In the genomic region with DNA sequence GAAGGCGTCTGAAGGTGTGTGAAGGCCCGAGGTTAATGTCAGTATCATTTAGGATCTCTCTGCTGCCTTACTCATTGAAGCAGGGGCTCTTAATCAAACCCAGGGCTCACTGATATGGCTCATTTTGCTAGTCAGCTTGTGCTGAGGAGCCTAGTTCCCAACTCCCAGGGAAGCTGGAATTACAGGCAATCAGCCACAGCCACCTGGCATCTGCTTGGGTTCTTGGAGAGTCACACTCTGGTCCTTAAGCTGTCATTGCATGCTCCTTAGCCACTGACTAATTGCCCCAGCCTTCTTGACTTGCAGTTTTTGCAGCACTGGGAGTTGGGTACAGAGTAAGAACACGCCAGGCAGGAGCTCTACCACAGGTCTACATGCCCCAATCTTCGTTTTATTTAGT, we compare ENCODE assay signal across 20 mouse cellular contexts. TPM values are rescaled to one million over a fixed set of nuclear protein-coding genes. Genes with fewer than 3 reads are reported as not detected.
"Had no signal": no experiment of that assay in that cellular context is flagged by ENCODE, and none has a peak within 500 bp of the region (broad histone marks: within the 10 kb centered on the region; RNA-seq: fewer than 3 reads in every experiment).

No protein-coding gene starts in this region.

- H3K27me3 ChIP-seq: kidney, embryonic 15.5 days; limb, embryonic 13.5 days; midbrain, embryonic 15.5 days had no signal

- H3K9ac ChIP-seq: kidney, embryonic 15.5 days; limb, embryonic 13.5 days; liver, embryonic 14.5 days; midbrain, embryonic 15.5 days; neural tube, embryonic 15.5 days had no signal

- H3K27ac ChIP-seq: kidney, embryonic 15.5 days; limb, embryonic 13.5 days; liver, embryonic 14.5 days; midbrain, embryonic 15.5 days; neural tube, embryonic 15.5 days had no signal

- H3K9me3 ChIP-seq: kidney, embryonic 15.5 days; limb, embryonic 13.5 days; midbrain, embryonic 15.5 days; neural tube, embryonic 15.5 days had no signal

- H3K36me3 ChIP-seq: kidney, embryonic 15.5 days; limb, embryonic 13.5 days; midbrain, embryonic 15.5 days; neural tube, embryonic 15.5 days had no signal

- H3K4me2 ChIP-seq: kidney, embryonic 15.5 days; limb, embryonic 13.5 days; midbrain, embryonic 15.5 days; neural tube, embryonic 15.5 days had no signal

- H3K4me3 ChIP-seq: kidney, embryonic 15.5 days; limb, embryonic 13.5 days; midbrain, embryonic 15.5 days; myocyte; neural tube, embryonic 15.5 days had no signal

- H3K4me1 ChIP-seq: midbrain, embryonic 15.5 days had no signal

- DNase-seq: kidney, adult 18-20 months; kidney, postnatal 14 days; lung, adult 18-20 months; lung, postnatal 36 days; right cerebral cortex, adult 18-20 months; right cerebral cortex, postnatal 25 days; thymus, adult 18-20 months; thymus, postnatal 25 days had no signal

- ATAC-seq: midbrain, embryonic 15.5 days had no signal

RNA-seq across cellular contexts. Expression of a gene that starts 42.1 kb away (rescaled TPM):
- total RNA-seq: layer of hippocampus, adult 8-10 months; left cerebral cortex, adult 18-20 months; liver, adult 2 months; megakaryocyte progenitor cell, adult 5-6 weeks had no signal
- polyA plus RNA-seq: kidney, embryonic 15.5 days; limb, embryonic 13.5 days; liver, adult 2 months; liver, embryonic 14.5 days; lung, embryonic 16.5 days; neural tube, embryonic 11.5 days; neural tube, embryonic 15.5 days had no signal
